Mouse (Mus musculus) myocyte (in vitro differentiated cells): ENCODE measurements around the gene Tcf12. TPM values are rescaled to one million over a fixed set of nuclear protein-coding genes. Genes with fewer than 3 reads are reported as not detected.

Experiments
- H3K27me3 ChIP-seq: one replicate; pipeline ENCODE4 v1.6.1; 2011; ENCODE audit not compliant: control insufficient read depth, insufficient read depth, insufficient read length
- H3K36me3 ChIP-seq: one replicate; pipeline ENCODE4 v1.6.1; 2011; ENCODE audit not compliant: control insufficient read depth, insufficient read depth
- H3K4me2 ChIP-seq: one replicate; pipeline ENCODE4 v1.6.1; 2011; ENCODE audit warnings: low read depth, control low read depth
- H3K4me3 ChIP-seq: one replicate; pipeline ENCODE4 v1.5.1; 2011; ENCODE audit warnings: mild to moderate bottlenecking, control low read depth, moderate library complexity
- H3K79me2 ChIP-seq: one replicate; pipeline ENCODE4 v1.6.1; 2011; ENCODE audit not compliant: control insufficient read depth, insufficient read depth
- H3ac ChIP-seq: one replicate; pipeline ENCODE4 v1.6.1; 2011; ENCODE audit not compliant: control insufficient read depth, insufficient read length
- CEBPB ChIP-seq: IDR thresholded peaks from 2 replicates; pipeline ENCODE4 v1.6.1; 2011; ENCODE audit warnings: mild to moderate bottlenecking, moderate library complexity; ENCODE audit not compliant: poor library complexity, insufficient read depth, severe bottlenecking
- E2F4 ChIP-seq: IDR thresholded peaks from one replicate; pipeline ENCODE4 v1.6.1; 2011; ENCODE audit warnings: mild to moderate bottlenecking, control low read depth, moderate library complexity; ENCODE audit not compliant: insufficient read depth
- MAX ChIP-seq: IDR thresholded peaks from one replicate; pipeline ENCODE4 v1.6.1; 2011; ENCODE audit warnings: low read depth, mild to moderate bottlenecking, control low read depth
- MYOD1 ChIP-seq, 3 experiments: IDR thresholded peaks; one replicate each; pipeline ENCODE4 v1.6.1; 2011; ENCODE audit warnings: control low read depth in 2 of 3, low read depth in 2 of 3, mild to moderate bottlenecking in 2 of 3, moderate library complexity in 1 of 3; ENCODE audit not compliant: insufficient read length in 2 of 3, control insufficient read depth in 1 of 3
- MYOG ChIP-seq, 3 experiments: IDR thresholded peaks; one replicate each; pipeline ENCODE4 v1.6.1; 2011; ENCODE audit warnings: control low read depth in 2 of 3, low read depth in 2 of 3, mild to moderate bottlenecking in 2 of 3; ENCODE audit not compliant: insufficient read length in 2 of 3, control insufficient read depth in 1 of 3, insufficient read depth in 1 of 3
- POLR2A ChIP-seq: IDR thresholded peaks from one replicate; pipeline ENCODE4 v1.6.1; 2011; ENCODE audit warnings: low read depth, mild to moderate bottlenecking, control low read depth, moderate library complexity; ENCODE audit not compliant: insufficient read length
- POLR2AphosphoS2 ChIP-seq: IDR thresholded peaks from one replicate; pipeline ENCODE4 v1.6.1; 2011; ENCODE audit warnings: low read depth, control low read depth; ENCODE audit not compliant: insufficient read length
- REST ChIP-seq: IDR thresholded peaks from one replicate; pipeline ENCODE4 v1.6.1; 2011; ENCODE audit warnings: mild to moderate bottlenecking, control low read depth, moderate library complexity; ENCODE audit not compliant: insufficient read depth, insufficient read length
- SRF ChIP-seq: IDR thresholded peaks from one replicate; pipeline ENCODE4 v1.6.1; 2011; ENCODE audit warnings: low read depth; ENCODE audit not compliant: control insufficient read depth, insufficient read length
- TCF12 ChIP-seq: IDR thresholded peaks from one replicate; pipeline ENCODE4 v1.6.1; 2011; ENCODE audit warnings: mild to moderate bottlenecking, control low read depth; ENCODE audit not compliant: poor library complexity, insufficient read depth, severe bottlenecking
- TCF3 ChIP-seq: IDR thresholded peaks from one replicate; pipeline ENCODE4 v1.6.1; 2011; ENCODE audit warnings: low read depth, control low read depth; ENCODE audit not compliant: insufficient read length
- USF1 ChIP-seq: IDR thresholded peaks from one replicate; pipeline ENCODE4 v1.6.1; 2011; ENCODE audit warnings: low read depth, mild to moderate bottlenecking, control low read depth, moderate library complexity
- polyA plus RNA-seq: library from polyadenylated mRNA; unstranded; fragments of >200 nt; fragmentation: generic; extraction: Trizol; gene quantifications from one replicate; pipeline ENCODE4 v1.2.1, GENCODE M21; 2012; ENCODE audit warnings: missing spikeins

Tcf12 gene
- polyA plus RNA-seq, 1 experiment = 34.6 TPM

- peaks cover 97% of the 10 kb centered on the region for H3K79me2 ChIP-seq
- no peaks in the 10 kb centered on the region for H3K36me3 ChIP-seq
- H3K27me3 ChIP-seq = no peaks in the 10 kb centered on the region
- H3K4me2 ChIP-seq = no peak overlapping the region
- no peak overlapping the region for H3K4me3 ChIP-seq
- no peak overlapping the region for H3ac ChIP-seq
- TF ChIP-seq MAX (no peak), TCF12 (no peak), POLR2AphosphoS2 (no peak), SRF (no peak), CEBPB (peak; percentile 78), MYOD1 (IDR thresholded peaks at IDR 0.05; ENCODE audit: control insufficient read depth in 1 of 3, insufficient read length in 2 of 3, low read depth in 2 of 3) (peak in 1 of 3 experiments; percentile 30)
Measured at GRCm38 (mm10) chr9:72088893-72089611, 22.6 kb downstream of the Tcf12 start.

- no peaks in the 10 kb centered on the region for H3K27me3 ChIP-seq
- no peaks in the 10 kb centered on the region for H3K36me3 ChIP-seq
- peaks cover 98% of the 10 kb centered on the region for H3K79me2 ChIP-seq
- no peak overlapping the region for H3K4me3 ChIP-seq
- H3K4me2 ChIP-seq = peak overlapping the region; percentile 4
- TF ChIP-seq MYOD1 (IDR thresholded peaks at IDR 0.05; ENCODE audit: control insufficient read depth in 1 of 3, insufficient read length in 2 of 3, low read depth in 2 of 3) (no peak), SRF (no peak), E2F4 (no peak), TCF12 (no peak), POLR2AphosphoS2 (no peak), POLR2A (no peak), MAX (no peak), CEBPB (no peak), USF1 (no peak), REST (no peak), TCF3 (no peak), MYOG (IDR thresholded peaks at IDR 0.05; ENCODE audit: control insufficient read depth in 1 of 3, insufficient read depth in 1 of 3, insufficient read length in 2 of 3, low read depth in 2 of 3) (no peak)
- no peak overlapping the region for H3ac ChIP-seq
Measured at GRCm38 (mm10) chr9:72085017-72085416, 26.7 kb downstream of the Tcf12 start.

GRCm38 (mm10) chr9:72084131-72084530, 27.5 kb downstream of the Tcf12 start:
- H3ac ChIP-seq = no peak overlapping the region
- no peaks in the 10 kb centered on the region for H3K36me3 ChIP-seq
- H3K79me2 ChIP-seq = peaks cover 98% of the 10 kb centered on the region
- H3K27me3 ChIP-seq = no peaks in the 10 kb centered on the region
- no peak overlapping the region for H3K4me2 ChIP-seq
- no peak overlapping the region for H3K4me3 ChIP-seq
- no peak for TF ChIP-seq MYOG (IDR thresholded peaks at IDR 0.05; ENCODE audit: control insufficient read depth in 1 of 3, insufficient read depth in 1 of 3, insufficient read length in 2 of 3, low read depth in 2 of 3)
- TF ChIP-seq MAX = no peak

GRCm38 (mm10) chr9:72076158-72076557, 35.5 kb downstream of the Tcf12 start:
- Histone ChIP-seq H3K36me3 (no peaks in the 10 kb centered on the region), H3ac (no peak overlapping the region), H3K27me3 (no peaks in the 10 kb centered on the region), H3K4me3 (no peak overlapping the region), H3K4me2 (peak overlapping the region; percentile 65), H3K79me2 (peaks cover 95% of the 10 kb centered on the region)
- TF ChIP-seq USF1 (no peak), MAX (no peak), TCF12 (no peak), MYOD1 (IDR thresholded peaks at IDR 0.05; ENCODE audit: control insufficient read depth in 1 of 3, insufficient read length in 2 of 3, low read depth in 2 of 3) (no peak), SRF (no peak), E2F4 (no peak), CEBPB (no peak), MYOG (IDR thresholded peaks at IDR 0.05; ENCODE audit: control insufficient read depth in 1 of 3, insufficient read depth in 1 of 3, insufficient read length in 2 of 3, low read depth in 2 of 3) (no peak)

GRCm38 (mm10) chr9:72066151-72066550, 45.5 kb downstream of the Tcf12 start:
- Histone ChIP-seq H3K27me3 (no peaks in the 10 kb centered on the region), H3ac (no peak overlapping the region), H3K79me2 (peaks cover 99% of the 10 kb centered on the region), H3K4me2 (no peak overlapping the region), H3K4me3 (no peak overlapping the region), H3K36me3 (no peaks in the 10 kb centered on the region)
- TF ChIP-seq POLR2AphosphoS2 = no peak
- TF ChIP-seq E2F4 = no peak
- TF ChIP-seq TCF12 = no peak
- no peak for TF ChIP-seq POLR2A
